ENCODE assay signal across 23 mouse cellular contexts in genomic region chr17:13186541-13186940, GRCm38 (mm10). TPM values are rescaled to one million over a fixed set of nuclear protein-coding genes. Genes with fewer than 3 reads are reported as not detected.
DNase-seq lines count a peak whose midpoint lies in the region; ATAC-seq and TF ChIP-seq lines count a peak whose summit lies in the region.
"Not testable (repeated sequence)": the region's sequence is repeated elsewhere in the genome, so short reads cannot be mapped to it uniquely, and the experiment has no call there.
"Had no signal": no experiment of that assay in that cellular context is flagged by ENCODE, and none has a peak within 500 bp of the region (broad histone marks: within the 10 kb centered on the region; RNA-seq: fewer than 3 reads in every experiment).

No protein-coding gene starts in this region.

- 87% methylated on average over 6 of the region's 6 CpGs for WGBS in kidney, postnatal 0 days
- 81% methylated on average over 6 of the region's 6 CpGs for WGBS in limb, embryonic 15.5 days
- 64% methylated on average over 6 of the region's 6 CpGs for WGBS in liver, embryonic 16.5 days (ENCODE audit: insufficient replicate concordance)
- WGBS in midbrain, embryonic 11.5 days: 84% methylated on average over 6 of the region's 6 CpGs
- 87% methylated on average over 6 of the region's 6 CpGs for WGBS in midbrain, embryonic 13.5 days

- not testable (repeated sequence) for H3K9ac ChIP-seq in kidney, postnatal 0 days (ENCODE audit: low read depth, low read length); limb, embryonic 15.5 days; liver, embryonic 16.5 days (ENCODE audit: low read depth, low read length); midbrain, embryonic 11.5 days (ENCODE audit: low read length); midbrain, embryonic 13.5 days (replicated peaks)

- DNase-seq in heart, adult 11 months: peak; percentile 86
- not testable (repeated sequence) for DNase-seq in kidney, postnatal 0 days (ENCODE audit: low spot score)
- DNase-seq in midbrain, embryonic 11.5 days (ENCODE audit: low spot score, missing footprints): peak; percentile 62

- H3K27me3 ChIP-seq in kidney, postnatal 0 days (ENCODE audit: insufficient read depth, low read length); limb, embryonic 15.5 days; liver, embryonic 16.5 days (ENCODE audit: control insufficient read depth, insufficient read depth, low read depth, low read length); midbrain, embryonic 11.5 days (ENCODE audit: control insufficient read depth, insufficient read depth, low read length); midbrain, embryonic 13.5 days: not testable (repeated sequence)

- not testable (repeated sequence) for H3K9me3 ChIP-seq in kidney, postnatal 0 days (replicated peaks; ENCODE audit: low read length); liver, embryonic 16.5 days (replicated peaks; ENCODE audit: control insufficient read depth, low read length)
- peaks cover 11% of the 10 kb centered on the region for H3K9me3 ChIP-seq in limb, embryonic 15.5 days
- peaks cover 31% of the 10 kb centered on the region for H3K9me3 ChIP-seq in midbrain, embryonic 11.5 days (ENCODE audit: control insufficient read depth, low read length)
- peaks cover 61% of the 10 kb centered on the region for H3K9me3 ChIP-seq in midbrain, embryonic 13.5 days

- TF ChIP-seq CTCF in kidney, postnatal 0 days (IDR thresholded peaks at IDR 0.05; ENCODE audit: low read depth): not testable (repeated sequence)

- H3K27ac ChIP-seq in kidney, postnatal 0 days; limb, embryonic 15.5 days; liver, embryonic 16.5 days (ENCODE audit: low read length); midbrain, embryonic 11.5 days (ENCODE audit: low read depth, low read length); midbrain, embryonic 13.5 days: not testable (repeated sequence)

- ATAC-seq in erythroblast, adult 5-6 weeks (replicated peaks; ENCODE audit: low FRiP score, poor library complexity, severe bottlenecking): 0 out of 2 replicates have a peak, but pooled peaks have one; percentile 25
- 0 out of 2 replicates have a peak, but pooled peaks have one; percentile 3 for ATAC-seq in kidney, postnatal 0 days (replicated peaks; ENCODE audit: low FRiP score, low read depth)
- 0 out of 2 replicates have a peak, but pooled peaks have one; percentile 12 for ATAC-seq in limb, embryonic 15.5 days (ENCODE audit: insufficient number of reproducible peaks, low FRiP score, low TSS enrichment, low read depth)
- ATAC-seq in liver, embryonic 16.5 days (ENCODE audit: low read depth): peak; percentile 12; the same call in 1 of the 2 replicates
- not testable (repeated sequence) for ATAC-seq in midbrain, embryonic 11.5 days (ENCODE audit: low FRiP score)
- ATAC-seq in midbrain, embryonic 13.5 days: 0 out of 2 replicates have a peak, but pooled peaks have one; percentile 35

- not testable (repeated sequence) for H3K4me1 ChIP-seq in kidney, postnatal 0 days (replicated peaks; ENCODE audit: insufficient read depth, low read length); limb, embryonic 15.5 days; liver, embryonic 16.5 days (ENCODE audit: control insufficient read depth, low read depth, low read length); midbrain, embryonic 11.5 days (ENCODE audit: control insufficient read depth, insufficient read depth, low read length); midbrain, embryonic 13.5 days (replicated peaks)

- not testable (repeated sequence) for H3K36me3 ChIP-seq in kidney, postnatal 0 days (ENCODE audit: insufficient read depth, low read length); limb, embryonic 15.5 days; liver, embryonic 16.5 days (ENCODE audit: control insufficient read depth, insufficient read depth); midbrain, embryonic 11.5 days (ENCODE audit: control insufficient read depth, insufficient read depth, low read length); midbrain, embryonic 13.5 days

- not testable (repeated sequence) for H3K4me3 ChIP-seq in kidney, postnatal 0 days (replicated peaks; ENCODE audit: low read depth, low read length); limb, embryonic 15.5 days; liver, embryonic 16.5 days (ENCODE audit: low read depth, low read length); midbrain, embryonic 11.5 days (ENCODE audit: low read depth, low read length); midbrain, embryonic 13.5 days (replicated peaks)

- H3K4me2 ChIP-seq in kidney, postnatal 0 days (ENCODE audit: low read length); limb, embryonic 15.5 days; liver, embryonic 16.5 days (ENCODE audit: low read depth, low read length); midbrain, embryonic 11.5 days; midbrain, embryonic 13.5 days (replicated peaks): not testable (repeated sequence)

RNA-seq across cellular contexts. Expression of gene Smok2a, which starts 34.4 kb away (rescaled TPM):
- total RNA-seq in erythroblast, adult 5-6 weeks (2015; ENCODE audit: low replicate concordance): not detected in 2 replicates
- total RNA-seq in erythroblast, adult 5-6 weeks (2017; ENCODE audit: low replicate concordance): not detected in 2 replicates
- polyA plus RNA-seq in kidney, postnatal 0 days (2015; fragmentation: Nextera tagmentation; extraction: Ambion mirVana): not detected in 2 replicates
- not detected in 2 replicates for polyA plus RNA-seq in limb, embryonic 15.5 days (2015; fragmentation: Nextera tagmentation; extraction: Ambion mirVana)
- not detected in 2 replicates for polyA plus RNA-seq in liver, embryonic 16.5 days (2015; fragmentation: Nextera tagmentation; extraction: Ambion mirVana)
- not detected in 2 replicates for polyA plus RNA-seq in midbrain, embryonic 11.5 days (2014; fragmentation: Nextera tagmentation; extraction: Ambion mirVana)
- not detected in 2 replicates for polyA plus RNA-seq in midbrain, embryonic 13.5 days (2015; fragmentation: Nextera tagmentation; extraction: Ambion mirVana)
- total RNA-seq: adrenal gland, adult 2 months; adrenal gland, postnatal 10 days; adrenal gland, postnatal 25 days; adrenal gland, postnatal 4 days; common myeloid progenitor, adult 5-6 weeks; ES-E14; forebrain, postnatal 0 days; MEL had no signal
- polyA plus RNA-seq: adrenal gland, adult 2 months; brain, embryonic 14.5 days; C2C12; embryonic facial prominence, embryonic 12.5 days; embryonic facial prominence, embryonic 14.5 days; erythroblast, embryonic 14.5 days; forebrain, embryonic 10.5 days; forebrain, embryonic 13.5 days; forebrain, embryonic 15.5 days; forebrain, postnatal 0 days had no signal

RNA-seq across cellular contexts. Expression of gene Smok2b, which starts 43.5 kb away (rescaled TPM):
- not detected in 2 replicates for total RNA-seq in erythroblast, adult 5-6 weeks (2015; ENCODE audit: low replicate concordance)
- total RNA-seq in erythroblast, adult 5-6 weeks (2017; ENCODE audit: low replicate concordance): 1.4 TPM in 1 of 2 replicates, not detected in the other
- polyA plus RNA-seq in kidney, postnatal 0 days (2015; fragmentation: Nextera tagmentation; extraction: Ambion mirVana): not detected in 2 replicates
- not detected in 2 replicates for polyA plus RNA-seq in limb, embryonic 15.5 days (2015; fragmentation: Nextera tagmentation; extraction: Ambion mirVana)
- polyA plus RNA-seq in liver, embryonic 16.5 days (2015; fragmentation: Nextera tagmentation; extraction: Ambion mirVana): not detected in 2 replicates
- polyA plus RNA-seq in midbrain, embryonic 11.5 days (2014; fragmentation: Nextera tagmentation; extraction: Ambion mirVana): not detected in 2 replicates
- not detected in 2 replicates for polyA plus RNA-seq in midbrain, embryonic 13.5 days (2015; fragmentation: Nextera tagmentation; extraction: Ambion mirVana)
- total RNA-seq: adrenal gland, adult 2 months; adrenal gland, postnatal 10 days; adrenal gland, postnatal 25 days; adrenal gland, postnatal 4 days; common myeloid progenitor, adult 5-6 weeks; ES-E14; forebrain, postnatal 0 days; MEL had no signal
- polyA plus RNA-seq: adrenal gland, adult 2 months; brain, embryonic 14.5 days; C2C12; embryonic facial prominence, embryonic 12.5 days; embryonic facial prominence, embryonic 14.5 days; erythroblast, embryonic 14.5 days; forebrain, embryonic 10.5 days; forebrain, embryonic 13.5 days; forebrain, embryonic 15.5 days; forebrain, postnatal 0 days had no signal

RNA-seq across cellular contexts. Expression of gene Unc93a, which starts 54.9 kb away (rescaled TPM):
- total RNA-seq in erythroblast, adult 5-6 weeks (2015; ENCODE audit: low replicate concordance): not detected in 2 replicates
- total RNA-seq in erythroblast, adult 5-6 weeks (2017; ENCODE audit: low replicate concordance): not detected in 2 replicates
- polyA plus RNA-seq in kidney, postnatal 0 days (2015; fragmentation: Nextera tagmentation; extraction: Ambion mirVana): not detected in 2 replicates
- polyA plus RNA-seq in limb, embryonic 15.5 days (2015; fragmentation: Nextera tagmentation; extraction: Ambion mirVana): 0.08 and 0.14 TPM in 2 replicates
- polyA plus RNA-seq in liver, embryonic 16.5 days (2015; fragmentation: Nextera tagmentation; extraction: Ambion mirVana): not detected in 2 replicates
- not detected in 2 replicates for polyA plus RNA-seq in midbrain, embryonic 11.5 days (2014; fragmentation: Nextera tagmentation; extraction: Ambion mirVana)
- polyA plus RNA-seq in midbrain, embryonic 13.5 days (2015; fragmentation: Nextera tagmentation; extraction: Ambion mirVana): 0.07 TPM in 1 of 2 replicates, not detected in the other
- total RNA-seq: common myeloid progenitor, adult 5-6 weeks; MEL had no signal
- polyA plus RNA-seq: C2C12; embryonic facial prominence, embryonic 12.5 days; embryonic facial prominence, embryonic 14.5 days; erythroblast, embryonic 14.5 days; forebrain, embryonic 10.5 days; forebrain, embryonic 13.5 days; forebrain, embryonic 15.5 days had no signal
